Mouse (Mus musculus) Patski (cell line): ENCODE measurements around the gene Borcs6. TPM values are rescaled to one million over a fixed set of nuclear protein-coding genes. Genes with fewer than 3 reads are reported as not detected.

Experiments
- ATAC-seq: fragments of 100-300 bp; one replicate; pipeline ENCODE4 v1.8.0; 2021
- CTCF ChIA-PET: fragments of 350-600 bp; sonication (Branson Sonifier 250); formaldehyde crosslinking; loops from one replicate; lab custom pipeline; 2022; ENCODE audit warnings: inconsistent platforms; lab: Charles Lee
- POLR2A ChIA-PET: fragments of 350-600 bp; sonication (Branson Sonifier 250); formaldehyde crosslinking; loops from one replicate; lab custom pipeline; 2022; ENCODE audit warnings: antibody characterized with exemption, inconsistent platforms; lab: Charles Lee
- DNase-seq: peaks from one replicate; pipeline ENCODE4 v3.0.0-alpha.2; 2011; ENCODE audit warnings: low read depth, low spot score
- H3K27me3 ChIP-seq: fragments of 371-371 bp; one replicate; pipeline ENCODE4 v1.5.1; 2021
- CTCF ChIP-seq: fragments of 100-300 bp; IDR thresholded peaks from one replicate; pipeline ENCODE4 v1.5.1; 2021
- in situ Hi-C: fragments of 300-500 bp; cut with MboI; formaldehyde crosslinking; loops from 3 replicates; pipeline ENCODE4 v1.11.1; 2018; ENCODE audit warnings: low pct_unique_long_range_greater_than_20kb, mixed read lengths
- polyA plus RNA-seq: library from polyadenylated mRNA; unstranded; gene quantifications from one replicate; pipeline ENCODE4 v1.2.3, GENCODE M21; 2021

The Borcs6 gene
- polyA plus RNA-seq, 1 experiment from 2014 or later = 15.9 TPM

GRCm38 (mm10) chr11:69061255-69061912, 1.9 kb downstream of the Borcs6 start:
- no peak for TF ChIP-seq CTCF
- POLR2A ChIA-PET = interaction anchor here (0.8 kb wide), 1 partner anchor 11 kb away, joined by 4 read pairs; no protein-coding TSS in a partner anchor
- in situ Hi-C loops = loop anchor here (10.0 kb wide), 1 partner anchor 183 kb away; no protein-coding TSS in a partner anchor
- no peaks in the 10 kb centered on the region for H3K27me3 ChIP-seq
- CTCF ChIA-PET = interaction anchor here (0.7 to 6.7 kb wide), 7 partner anchors 17 to 62 kb away, joined by 3 to 78 read pairs (median 4); partner anchors contain the start of genes 9130213A22Rik, Aloxe3 and Hes7
- ATAC-seq (no peak), DNase-seq (no peak)

- CTCF ChIA-PET = interaction anchor here (1.5 to 6.7 kb wide), 3 partner anchors 18 to 61 kb away, joined by 4 to 78 read pairs (median 4); partner anchors contain the start of genes 9130213A22Rik, Aloxe3 and Hes7
- in situ Hi-C loops = loop anchor here (10.0 kb wide), 1 partner anchor 183 kb away; no protein-coding TSS in a partner anchor
Measured at GRCm38 (mm10) chr11:69062194-69062760, 2.8 kb downstream of the Borcs6 start.

GRCm38 (mm10) chr11:69062761-69063224, 3.3 kb downstream of the Borcs6 start:
- DNase-seq (no peak), ATAC-seq (no peak)
- H3K27me3 ChIP-seq = no peaks in the 10 kb centered on the region
- CTCF ChIA-PET = interaction anchor here (1.3 to 6.7 kb wide), 6 partner anchors 19 to 60 kb away, joined by 3 to 78 read pairs (median 7); partner anchors contain the start of genes 9130213A22Rik, Aloxe3 and Hes7
- POLR2A ChIA-PET = interaction anchor here (0.8 to 2.9 kb wide), 3 partner anchors 31 to 60 kb away, joined by 3 to 20 read pairs (median 7); partner anchors contain the start of gene 9130213A22Rik
- in situ Hi-C loops = loop anchor here (10.0 kb wide), 1 partner anchor 182 kb away; no protein-coding TSS in a partner anchor
- TF ChIP-seq CTCF = no peak

More at GRCm38 (mm10) chr11:69062194-69062760, 2.8 kb downstream of the Borcs6 start:
- ATAC-seq = no peak
- TF ChIP-seq CTCF = no peak
- POLR2A ChIA-PET = interaction anchor here (0.7 to 2.9 kb wide), 3 partner anchors 12 to 60 kb away, joined by 3 to 20 read pairs (median 4); partner anchors contain the start of gene 9130213A22Rik
- no peaks in the 10 kb centered on the region for H3K27me3 ChIP-seq
- no peak for DNase-seq

- CTCF ChIA-PET = interaction anchor here (0.7 to 6.7 kb wide), 9 partner anchors 19 to 59 kb away, joined by 3 to 78 read pairs (median 6); partner anchors contain the start of genes 9130213A22Rik, Aloxe3, Hes7 and Per1
- TF ChIP-seq CTCF = no peak
- POLR2A ChIA-PET = interaction anchor here (0.6 to 2.9 kb wide), 5 partner anchors 31 to 346 kb away, joined by 3 to 20 read pairs (median 6); partner anchors contain the start of gene 9130213A22Rik
- no peaks in the 10 kb centered on the region for H3K27me3 ChIP-seq
- no peak for ATAC-seq
- in situ Hi-C loops = loop anchor here (10.0 kb wide), 1 partner anchor 181 kb away; no protein-coding TSS in a partner anchor
- DNase-seq = no peak
Measured at GRCm38 (mm10) chr11:69063413-69064201, 4.1 kb downstream of the Borcs6 start.

GRCm38 (mm10) chr11:69064259-69065133, 5.0 kb downstream of the Borcs6 start:
- TF ChIP-seq CTCF = no peak
- no peaks in the 10 kb centered on the region for H3K27me3 ChIP-seq
- DNase-seq = no peak
- in situ Hi-C loops = loop anchor here (5.0 to 10.0 kb wide), 2 partner anchors 58 to 180 kb away; partner anchors contain the start of genes 9130213A22Rik and Hes7
- ATAC-seq = no peak
- POLR2A ChIA-PET = interaction anchor here (1.1 to 2.9 kb wide), 2 partner anchors 36 to 58 kb away, joined by 6 to 20 read pairs; partner anchors contain the start of gene 9130213A22Rik
- CTCF ChIA-PET = interaction anchor here (1.0 to 6.7 kb wide), 7 partner anchors 23 to 59 kb away, joined by 3 to 78 read pairs (median 9); partner anchors contain the start of genes 9130213A22Rik, Aloxe3, Hes7 and Per1

- no peak for ATAC-seq
- CTCF ChIA-PET = interaction anchor here (6.7 kb wide), 1 partner anchor 58 kb away, joined by 78 read pairs; the partner anchor contains the start of genes 9130213A22Rik, Aloxe3 and Hes7
- in situ Hi-C loops = loop anchor here (5.0 to 10.0 kb wide), 2 partner anchors 57 to 179 kb away; partner anchors contain the start of genes 9130213A22Rik and Hes7
- POLR2A ChIA-PET = interaction anchor here (0.7 to 2.9 kb wide), 2 partner anchors 57 to 1549 kb away, joined by 5 to 20 read pairs; partner anchors contain the start of gene 9130213A22Rik
- DNase-seq = no peak
- TF ChIP-seq CTCF = no peak
- H3K27me3 ChIP-seq = no peaks in the 10 kb centered on the region
Measured at GRCm38 (mm10) chr11:69065394-69065925, 5.9 kb downstream of the Borcs6 start.

GRCm38 (mm10) chr11:69066163-69066861, 6.8 kb downstream of the Borcs6 start:
- no peak for DNase-seq
- in situ Hi-C loops = loop anchor here (5.0 to 10.0 kb wide), 2 partner anchors 56 to 178 kb away; partner anchors contain the start of genes 9130213A22Rik and Hes7
- no peak for ATAC-seq
- POLR2A ChIA-PET = interaction anchor here (0.6 to 1.3 kb wide), 3 partner anchors 22 to 1550 kb away, joined by 4 to 5 read pairs (median 4); partner anchors contain the start of gene Vamp2
- no peak for TF ChIP-seq CTCF
- H3K27me3 ChIP-seq = no peaks in the 10 kb centered on the region
- CTCF ChIA-PET = interaction anchor here (0.7 to 6.7 kb wide), 11 partner anchors 13 to 57 kb away, joined by 3 to 78 read pairs (median 4); partner anchors contain the start of genes 9130213A22Rik, Aloxe3 and Hes7
